Mouse (Mus musculus): Measurements from ENCODE around the gene Hmox2. TPM values are rescaled to one million over a fixed set of nuclear protein-coding genes. Genes with fewer than 3 reads are reported as not detected.
"Not testable (repeated sequence)": the region's sequence is repeated elsewhere in the genome, so short reads cannot be mapped to it uniquely, and the experiment has no call there.

The Hmox2 gene
- 104 and 109 TPM in 2 replicates for total RNA-seq (2017)

DNA sequence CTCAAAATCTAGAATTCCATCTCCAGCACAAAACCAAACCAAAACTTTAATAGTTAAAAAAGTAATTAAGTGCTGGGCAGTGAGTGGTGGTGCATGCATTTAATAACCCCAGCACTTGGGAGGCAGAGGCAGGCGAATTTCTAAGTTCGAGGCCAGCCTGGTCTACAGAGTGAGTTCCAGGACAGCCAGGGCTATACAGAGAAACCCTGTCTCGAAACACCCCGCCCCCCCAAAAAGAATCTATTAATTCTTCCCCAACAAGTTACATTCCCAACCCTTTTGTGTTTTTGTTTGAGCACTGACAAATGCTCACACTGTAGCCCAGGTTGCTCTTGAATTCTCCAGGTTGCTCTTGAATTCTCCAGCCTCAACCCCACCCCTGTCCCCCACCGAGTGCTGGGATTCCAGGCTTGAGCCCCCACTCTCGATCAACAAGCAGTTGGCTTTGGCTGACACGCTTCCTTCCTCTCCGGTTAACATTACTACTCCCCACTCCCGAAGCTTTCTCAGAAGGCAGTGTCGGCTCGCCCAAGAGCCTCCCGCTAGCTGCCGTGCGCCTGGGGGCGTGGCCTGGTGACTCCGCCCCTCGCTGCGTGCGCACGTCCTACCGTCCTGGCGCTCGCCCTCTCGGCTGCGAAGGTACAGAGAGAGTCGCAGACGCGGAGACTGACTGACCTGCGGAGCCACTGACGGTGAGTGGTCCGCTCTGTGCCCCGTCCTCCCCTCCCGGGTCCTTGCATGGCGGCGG, at the start of gene Hmox2:
Gene Hmox2 (plus strand): TSS at position 582 of the 748 bp plus-strand sequence.
- ATAC-seq (replicated peaks in 1 of 2; ENCODE audit: insufficient read depth in 1 of 2, low FRiP score in 2 of 2, low TSS enrichment in 1 of 2, low read depth in 1 of 2, poor library complexity in 2 of 2, severe bottlenecking in 2 of 2) = peak; percentile 86 to 94

DNA sequence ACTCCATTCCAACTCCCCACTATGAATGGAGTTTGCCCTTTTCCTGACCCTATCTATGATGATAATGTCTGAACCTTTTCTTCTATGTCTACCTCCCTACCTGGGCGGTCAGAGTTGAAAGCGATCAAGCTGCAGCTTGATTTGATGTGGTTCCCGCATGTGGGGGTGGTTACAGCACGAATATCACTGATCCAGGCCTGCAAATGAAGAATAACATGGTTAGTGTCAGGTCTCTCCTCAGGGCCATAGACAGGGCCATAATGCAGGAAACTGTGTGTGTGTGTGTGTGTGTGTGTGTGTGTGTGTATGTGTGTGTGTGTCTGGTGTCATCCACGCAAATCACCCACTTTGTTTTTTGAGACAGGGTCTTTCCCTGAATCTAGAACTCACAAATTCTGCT, 49.3 kb upstream of the Hmox2 start:
- no peak for ATAC-seq (replicated peaks in 1 of 2; ENCODE audit: insufficient read depth in 1 of 2, low FRiP score in 2 of 2, low TSS enrichment in 1 of 2, low read depth in 1 of 2, poor library complexity in 2 of 2, severe bottlenecking in 2 of 2)

DNA sequence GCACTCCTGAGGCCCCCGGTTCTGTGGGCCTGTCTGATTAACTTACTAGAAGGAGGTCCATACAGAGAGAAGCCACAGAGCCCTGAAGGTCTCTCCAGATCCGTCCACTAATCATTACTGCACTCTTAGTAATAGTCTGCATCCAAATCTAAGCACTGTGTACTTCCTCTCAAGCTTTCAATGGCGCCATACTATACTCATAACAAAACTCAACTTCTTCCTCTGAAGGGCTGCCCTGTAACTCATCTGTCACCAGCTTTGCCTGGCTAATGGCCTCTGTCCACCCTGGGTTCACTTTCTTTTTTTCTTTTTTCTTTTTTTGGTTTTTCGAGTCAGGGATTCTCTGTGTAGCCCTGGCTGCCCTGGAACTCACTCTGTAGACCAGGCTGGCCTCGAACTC, 48.1 kb upstream of the Hmox2 start:
- ATAC-seq (replicated peaks in 1 of 2; ENCODE audit: insufficient read depth in 1 of 2, low FRiP score in 2 of 2, low TSS enrichment in 1 of 2, low read depth in 1 of 2, poor library complexity in 2 of 2, severe bottlenecking in 2 of 2) = no peak

DNA sequence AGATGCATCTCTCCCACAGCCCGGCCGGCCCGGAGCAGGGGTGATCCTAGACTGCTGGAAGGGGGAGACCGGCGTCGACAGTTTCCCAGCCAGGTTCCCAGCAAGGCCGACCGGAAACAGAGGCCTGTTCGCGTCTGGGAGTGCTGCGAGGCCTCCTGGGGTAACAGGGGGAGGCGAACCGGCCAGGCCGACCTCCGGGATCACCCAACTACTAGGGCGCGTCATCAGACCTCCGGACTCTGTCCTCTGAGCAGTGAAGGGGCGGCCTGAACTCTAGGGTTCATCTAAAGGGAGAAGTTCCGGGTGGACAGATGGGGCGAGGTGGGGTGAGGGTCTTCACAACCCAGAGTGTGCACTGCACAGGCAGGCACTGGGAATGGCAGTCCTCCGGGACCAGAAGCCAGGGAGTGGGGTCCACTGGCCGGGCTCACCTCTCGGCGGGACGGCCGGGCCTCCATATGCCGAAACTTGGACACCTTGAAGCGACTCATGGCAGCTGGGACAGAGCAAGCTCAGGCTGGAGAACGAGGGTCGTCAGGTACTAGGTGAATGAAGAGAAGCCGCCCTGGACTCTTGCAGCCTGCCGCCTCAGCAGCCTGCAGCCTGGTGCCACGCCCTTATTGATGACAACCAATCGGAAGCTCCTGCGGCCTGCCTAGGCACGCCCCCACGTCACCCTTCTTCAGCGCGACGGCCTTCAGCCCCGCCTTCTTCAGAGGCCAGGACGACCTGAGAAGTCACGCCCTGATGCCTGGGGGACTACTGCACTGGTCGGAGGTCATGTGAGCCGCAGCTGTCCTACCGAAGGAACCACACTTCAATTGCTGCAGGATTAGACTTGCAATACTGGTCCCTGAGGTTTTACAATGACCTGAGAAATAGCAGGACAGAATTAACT, 46.8 kb upstream of the Hmox2 start, which contains the start of gene Coro7:
Gene Coro7 (minus strand): TSS at position 657 of the 898 bp plus-strand sequence.
- ATAC-seq (replicated peaks in 1 of 2; ENCODE audit: insufficient read depth in 1 of 2, low FRiP score in 2 of 2, low TSS enrichment in 1 of 2, low read depth in 1 of 2, poor library complexity in 2 of 2, severe bottlenecking in 2 of 2) = peak; percentile 89 to 91

DNA sequence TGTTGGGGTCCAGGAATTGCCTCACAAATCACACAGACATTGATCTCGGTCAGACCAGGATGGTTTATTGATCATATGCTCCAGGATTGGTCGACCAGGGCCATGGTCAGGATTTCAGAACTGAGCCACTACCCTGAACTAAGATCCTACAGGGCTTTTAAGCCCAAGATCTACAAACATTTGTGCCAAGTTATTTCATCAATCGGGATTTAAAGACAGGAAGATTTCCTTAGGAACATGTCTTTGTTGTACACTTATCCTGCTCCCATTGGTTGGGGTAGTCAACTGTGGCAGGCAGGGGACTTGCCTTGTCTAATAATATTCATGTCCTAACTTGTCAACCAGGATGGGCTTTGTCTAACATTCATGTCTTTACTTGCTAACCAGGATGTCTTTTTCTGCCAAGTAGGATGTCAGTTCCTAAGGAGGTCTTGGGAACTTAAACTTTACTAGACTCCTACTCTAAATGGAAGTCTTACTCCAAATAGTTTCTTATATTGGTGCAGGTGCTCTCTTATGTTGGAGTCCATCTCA, 45.2 kb upstream of the Hmox2 start:
- ATAC-seq (replicated peaks in 1 of 2; ENCODE audit: insufficient read depth in 1 of 2, low FRiP score in 2 of 2, low TSS enrichment in 1 of 2, low read depth in 1 of 2, poor library complexity in 2 of 2, severe bottlenecking in 2 of 2) = not testable (repeated sequence)

DNA sequence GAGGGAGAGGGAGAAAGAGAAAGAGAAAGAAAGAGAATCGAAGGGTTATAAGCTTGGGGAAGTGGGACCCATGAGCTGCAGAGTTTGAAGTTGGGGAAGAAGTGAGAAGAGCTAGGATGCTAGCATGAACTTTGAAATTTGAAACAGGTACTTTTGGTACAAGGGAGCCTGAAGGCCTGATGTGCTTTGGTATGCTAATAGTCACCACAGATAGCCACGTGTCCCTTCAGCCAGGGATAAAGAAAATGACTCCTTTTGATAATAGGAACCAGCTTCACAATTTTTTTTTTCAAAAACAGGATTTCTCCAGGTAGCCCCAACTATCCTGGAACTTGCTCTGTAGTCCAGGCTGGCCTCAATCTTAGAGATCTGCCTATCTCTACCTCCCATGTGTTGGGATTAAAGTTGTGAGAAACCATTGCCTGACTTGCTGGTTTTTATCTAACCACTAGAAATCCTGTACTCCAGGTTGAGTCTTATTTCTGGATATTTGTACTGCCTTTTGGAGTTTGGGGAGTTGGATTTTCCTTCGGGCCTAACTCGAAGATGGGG, 43.5 kb upstream of the Hmox2 start:
- ATAC-seq (replicated peaks in 1 of 2; ENCODE audit: insufficient read depth in 1 of 2, low FRiP score in 2 of 2, low TSS enrichment in 1 of 2, low read depth in 1 of 2, poor library complexity in 2 of 2, severe bottlenecking in 2 of 2) = no peak

DNA sequence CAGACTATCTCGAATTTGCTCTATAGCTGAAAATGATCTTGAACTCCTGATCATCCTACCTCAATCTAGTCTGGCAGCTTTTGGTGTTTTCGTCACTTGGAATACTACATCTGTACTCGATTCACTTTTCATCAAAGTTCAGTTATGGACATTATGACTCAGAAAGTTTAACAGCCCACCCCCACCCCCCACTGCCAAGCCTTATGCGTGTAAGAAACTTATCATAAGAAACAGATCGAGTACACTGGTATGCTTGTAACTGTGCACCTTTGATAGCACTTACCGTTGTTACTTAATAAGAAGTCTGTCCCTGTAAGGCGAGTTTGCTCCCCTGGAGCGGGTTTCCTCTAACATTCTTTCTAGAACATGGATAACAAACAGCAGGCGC, 43.0 kb upstream of the Hmox2 start:
- ATAC-seq (replicated peaks in 1 of 2; ENCODE audit: insufficient read depth in 1 of 2, low FRiP score in 2 of 2, low TSS enrichment in 1 of 2, low read depth in 1 of 2, poor library complexity in 2 of 2, severe bottlenecking in 2 of 2) = no peak

DNA sequence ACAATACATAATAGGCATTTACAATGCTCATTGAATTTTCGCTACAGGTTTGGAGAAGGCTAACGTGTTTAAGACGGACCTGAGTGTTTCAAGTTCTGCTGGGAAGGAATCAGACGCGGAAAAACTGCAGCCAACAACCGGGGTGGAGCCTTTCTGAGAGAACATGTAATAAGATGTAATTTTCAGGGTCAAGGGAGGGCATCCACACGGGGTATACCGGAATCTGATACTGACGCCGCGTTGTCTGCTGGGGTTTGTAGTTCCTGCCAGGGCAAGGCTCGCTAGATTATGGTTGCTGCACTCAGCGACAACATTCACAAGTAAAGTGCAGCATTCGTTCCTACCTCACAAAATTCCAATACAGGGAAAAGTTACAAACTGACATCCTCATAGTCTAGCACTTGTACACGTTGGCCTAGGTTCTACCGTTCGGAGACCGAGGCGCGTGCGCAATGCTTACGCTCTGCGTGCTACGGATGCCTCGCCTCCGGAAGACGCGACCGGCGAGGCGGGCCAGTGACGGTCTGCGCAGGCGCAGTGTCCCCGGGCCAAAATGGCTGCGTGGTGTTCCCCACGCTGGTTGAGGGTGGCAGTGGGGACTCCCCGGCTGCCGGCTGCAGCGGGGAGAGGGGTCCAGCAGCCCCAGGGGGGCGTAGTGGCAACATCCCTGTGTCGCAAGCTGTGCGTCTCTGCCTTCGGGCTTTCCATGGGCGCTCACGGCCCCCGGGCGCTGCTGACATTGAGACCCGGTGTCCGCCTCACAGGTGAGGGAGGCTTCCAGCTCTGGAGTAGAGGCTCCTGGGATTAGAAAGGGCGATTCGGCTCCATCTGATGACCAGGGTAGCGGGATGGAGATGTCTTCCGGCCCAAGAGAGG, 42.3 kb upstream of the Hmox2 start:
- ATAC-seq (replicated peaks in 1 of 2; ENCODE audit: insufficient read depth in 1 of 2, low FRiP score in 2 of 2, low TSS enrichment in 1 of 2, low read depth in 1 of 2, poor library complexity in 2 of 2, severe bottlenecking in 2 of 2) = peak; percentile 75 to 83

DNA sequence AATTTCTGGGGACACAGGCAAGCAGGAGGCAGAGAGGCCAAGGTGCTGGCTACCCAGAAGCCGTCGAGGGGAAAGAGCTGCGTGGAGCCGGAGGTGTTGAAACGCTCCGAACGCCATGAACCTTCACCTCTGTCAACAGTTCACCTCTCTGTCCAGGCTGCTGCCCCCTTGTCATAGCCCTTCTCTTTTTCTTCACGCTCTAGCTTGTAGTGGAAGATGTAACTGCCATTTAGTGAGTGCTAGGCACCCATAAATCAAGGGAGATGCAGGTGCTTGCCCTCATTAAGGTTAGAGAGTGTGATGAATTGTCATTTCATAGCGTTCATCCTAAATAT, 41.7 kb upstream of the Hmox2 start:
- ATAC-seq (replicated peaks in 1 of 2; ENCODE audit: insufficient read depth in 1 of 2, low FRiP score in 2 of 2, low TSS enrichment in 1 of 2, low read depth in 1 of 2, poor library complexity in 2 of 2, severe bottlenecking in 2 of 2) = no peak

DNA sequence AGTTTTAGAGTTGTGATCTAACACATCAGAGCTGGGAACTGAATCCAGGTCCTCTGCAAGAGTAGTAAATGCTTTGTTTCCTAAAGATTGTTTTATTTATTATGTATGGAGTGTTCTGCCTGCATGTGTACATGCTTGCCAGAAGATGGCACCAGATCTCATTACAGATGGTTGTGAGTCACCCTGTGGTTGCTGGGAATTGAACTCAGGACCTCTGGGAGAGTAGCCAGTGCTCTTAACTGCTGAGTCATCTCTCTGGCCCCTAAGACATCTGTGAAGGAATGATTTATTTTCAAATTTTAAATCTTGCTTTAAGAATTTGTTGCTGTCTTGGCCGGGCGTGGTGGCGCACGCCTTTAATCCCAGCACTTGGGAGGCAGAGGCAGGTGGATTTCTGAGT, 36.8 kb upstream of the Hmox2 start:
- ATAC-seq (replicated peaks in 1 of 2; ENCODE audit: insufficient read depth in 1 of 2, low FRiP score in 2 of 2, low TSS enrichment in 1 of 2, low read depth in 1 of 2, poor library complexity in 2 of 2, severe bottlenecking in 2 of 2) = not testable (repeated sequence)

DNA sequence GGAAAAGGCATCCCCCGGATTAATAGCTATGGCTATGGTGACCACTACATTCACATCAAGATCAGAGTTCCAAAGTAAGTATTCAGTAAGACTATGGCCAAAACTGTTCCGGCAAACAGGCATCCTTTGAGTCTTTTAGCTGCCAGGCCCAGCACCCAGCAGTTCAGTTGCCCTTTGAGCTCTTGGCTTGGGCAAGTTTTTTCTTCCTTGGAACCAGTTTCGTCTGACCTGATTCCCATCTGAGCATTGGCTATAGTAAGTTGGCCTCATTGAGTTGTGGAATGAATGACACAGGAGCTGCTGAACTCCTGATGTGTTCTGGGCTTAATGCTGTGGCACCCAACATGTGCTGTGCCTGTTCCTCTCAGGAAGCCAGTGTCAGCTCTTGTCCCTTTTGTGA, 24.9 kb upstream of the Hmox2 start:
- ATAC-seq (replicated peaks in 1 of 2; ENCODE audit: insufficient read depth in 1 of 2, low FRiP score in 2 of 2, low TSS enrichment in 1 of 2, low read depth in 1 of 2, poor library complexity in 2 of 2, severe bottlenecking in 2 of 2) = no peak

DNA sequence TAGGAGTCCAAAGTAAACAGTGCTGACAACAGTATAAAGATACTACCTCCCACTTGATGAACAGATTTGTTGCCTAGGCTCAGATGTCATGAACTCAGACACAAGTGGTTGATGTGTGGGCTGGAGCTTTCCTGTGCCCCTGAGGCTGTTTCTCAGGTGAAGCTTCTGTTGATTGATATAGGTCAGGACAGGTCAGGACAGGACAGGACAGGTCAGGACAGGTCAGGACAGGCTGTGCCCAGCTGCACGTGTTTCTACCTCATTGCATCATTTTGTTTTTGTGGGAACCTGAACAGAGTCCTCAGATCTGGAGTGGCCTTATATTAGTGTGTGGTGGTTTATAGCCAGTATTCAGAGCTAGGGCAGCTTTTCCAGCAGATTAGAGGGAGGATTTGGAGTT, 23.5 kb upstream of the Hmox2 start:
- no peak for ATAC-seq (replicated peaks in 1 of 2; ENCODE audit: insufficient read depth in 1 of 2, low FRiP score in 2 of 2, low TSS enrichment in 1 of 2, low read depth in 1 of 2, poor library complexity in 2 of 2, severe bottlenecking in 2 of 2)

DNA sequence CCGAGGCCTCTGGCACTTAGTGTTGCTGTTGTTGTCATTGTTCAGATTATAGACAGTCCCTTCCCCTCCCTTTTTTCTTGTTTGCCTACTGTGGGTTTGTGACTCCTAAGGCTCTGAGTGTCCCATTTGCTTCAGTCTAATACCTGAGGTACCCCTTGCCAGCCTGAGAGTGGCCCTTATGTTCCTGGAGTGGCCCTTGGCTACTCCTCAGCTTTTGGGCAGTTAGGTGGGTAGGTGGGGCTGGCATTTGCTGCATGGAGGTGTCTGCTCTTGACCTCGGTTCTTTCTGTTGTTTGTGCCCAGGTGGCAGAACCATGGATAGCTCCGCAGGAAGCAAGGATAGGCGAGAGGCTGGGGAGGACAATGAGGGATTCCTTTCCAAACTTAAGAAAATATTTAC, 20.6 kb upstream of the Hmox2 start:
- ATAC-seq (replicated peaks in 1 of 2; ENCODE audit: insufficient read depth in 1 of 2, low FRiP score in 2 of 2, low TSS enrichment in 1 of 2, low read depth in 1 of 2, poor library complexity in 2 of 2, severe bottlenecking in 2 of 2) = no peak

DNA sequence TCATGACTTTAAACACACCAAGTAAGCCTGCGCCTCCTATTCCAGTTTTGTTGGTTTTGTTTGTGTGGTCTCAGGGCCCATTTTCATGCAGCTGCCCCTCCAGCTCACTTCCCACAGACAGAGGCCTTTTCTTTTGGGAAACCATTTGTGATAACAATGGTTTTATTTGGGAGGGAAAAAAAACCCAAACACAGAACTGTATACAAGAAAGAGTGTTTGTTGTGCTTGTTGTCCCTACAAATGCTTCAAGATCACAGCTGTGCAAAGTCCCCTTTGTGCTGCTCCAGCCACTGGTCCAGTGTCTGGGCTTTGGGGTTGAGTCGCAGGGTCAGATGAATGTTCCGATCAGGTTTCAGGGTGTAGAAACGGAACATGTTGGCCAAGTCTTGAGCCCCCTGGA, 15.0 kb upstream of the Hmox2 start:
- no peak for ATAC-seq (replicated peaks in 1 of 2; ENCODE audit: insufficient read depth in 1 of 2, low FRiP score in 2 of 2, low TSS enrichment in 1 of 2, low read depth in 1 of 2, poor library complexity in 2 of 2, severe bottlenecking in 2 of 2)

DNA sequence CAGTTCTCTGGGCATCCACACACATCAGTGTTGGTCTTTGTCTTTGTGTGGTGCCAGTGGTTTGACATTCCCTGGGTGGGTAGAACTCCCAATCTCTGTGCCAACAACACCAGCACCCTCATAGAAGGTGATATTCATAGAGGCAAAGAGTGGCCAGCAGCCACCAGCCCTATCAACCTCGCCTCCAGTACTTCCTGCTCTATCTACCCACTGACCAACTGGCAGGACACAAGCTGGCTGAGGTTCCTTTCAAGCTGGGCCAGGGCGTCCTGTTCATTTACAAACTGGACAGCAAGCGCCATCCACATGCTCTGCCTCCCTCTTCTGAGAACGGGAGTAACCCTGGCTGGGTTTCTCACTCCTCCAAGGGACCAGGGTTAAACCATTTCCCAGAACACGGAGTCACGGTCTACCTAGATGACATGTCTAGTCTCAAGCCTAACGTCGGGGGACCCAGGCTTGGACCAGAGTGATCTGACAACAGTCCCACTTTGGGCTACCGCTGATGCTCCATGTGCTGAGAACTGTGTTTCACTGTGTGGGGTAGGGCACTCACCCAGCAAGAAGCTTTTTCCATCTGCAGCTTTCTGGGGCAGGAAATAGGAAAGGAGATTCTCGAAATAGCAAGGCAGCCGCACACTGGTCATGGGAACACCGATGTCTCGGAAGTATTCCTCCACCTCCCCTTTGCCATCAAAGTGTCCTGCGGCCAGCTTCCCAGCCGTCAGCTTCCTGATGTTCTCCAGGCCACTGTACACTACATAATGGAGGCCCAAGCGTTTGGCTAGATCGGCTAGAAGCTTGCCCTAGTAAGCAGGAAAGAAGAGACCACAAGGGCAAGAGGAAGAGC, 12.1 kb upstream of the Hmox2 start:
- ATAC-seq (replicated peaks in 1 of 2; ENCODE audit: insufficient read depth in 1 of 2, low FRiP score in 2 of 2, low TSS enrichment in 1 of 2, low read depth in 1 of 2, poor library complexity in 2 of 2, severe bottlenecking in 2 of 2) = no peak

DNA sequence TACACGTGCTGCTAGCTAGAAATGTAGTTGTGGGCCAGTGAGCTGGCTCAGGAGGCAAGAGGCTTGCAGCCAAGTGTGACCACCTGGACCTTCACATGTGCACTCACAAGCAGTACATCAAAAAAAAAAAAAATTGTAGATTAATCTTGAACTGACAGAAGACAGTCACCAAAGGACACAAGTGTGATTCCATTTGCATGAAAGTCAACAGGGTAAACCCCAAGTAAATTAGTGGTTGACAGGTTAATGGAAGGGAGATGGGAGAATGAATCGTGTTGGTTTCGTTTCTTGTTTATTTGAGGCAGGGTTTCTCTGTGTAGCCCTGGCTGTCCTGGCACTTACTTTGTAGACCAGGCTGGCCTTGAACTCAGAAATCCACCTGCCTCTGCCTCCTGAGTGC, 8.3 kb upstream of the Hmox2 start:
- ATAC-seq (replicated peaks in 1 of 2; ENCODE audit: insufficient read depth in 1 of 2, low FRiP score in 2 of 2, low TSS enrichment in 1 of 2, low read depth in 1 of 2, poor library complexity in 2 of 2, severe bottlenecking in 2 of 2) = no peak

Data from hematopoietic stem cell, adult 5-6 weeks (primary cell).